Mouse (Mus musculus) brain, embryonic 14.5 days (tissue): ENCODE data around the gene Olfr1411.

Source experiments
- CTCF ChIP-seq: fragments of 200-500 bp; IDR thresholded peaks from 2 replicates; pipeline ENCODE4 v1.5.1; 2012; ENCODE audit warnings: inconsistent platforms, mild to moderate bottlenecking, moderate library complexity, borderline replicate concordance; ENCODE audit not compliant: insufficient read depth, insufficient read length; ENCODE audit errors: extremely low read depth
- POLR2A ChIP-seq: fragments of 200-500 bp; IDR thresholded peaks from 2 replicates; pipeline ENCODE4 v1.6.1; 2012; ENCODE audit warnings: mild to moderate bottlenecking, inconsistent platforms, borderline replicate concordance; ENCODE audit not compliant: poor library complexity, insufficient read depth, insufficient read length, severe bottlenecking; ENCODE audit errors: extremely low read depth

DNA sequence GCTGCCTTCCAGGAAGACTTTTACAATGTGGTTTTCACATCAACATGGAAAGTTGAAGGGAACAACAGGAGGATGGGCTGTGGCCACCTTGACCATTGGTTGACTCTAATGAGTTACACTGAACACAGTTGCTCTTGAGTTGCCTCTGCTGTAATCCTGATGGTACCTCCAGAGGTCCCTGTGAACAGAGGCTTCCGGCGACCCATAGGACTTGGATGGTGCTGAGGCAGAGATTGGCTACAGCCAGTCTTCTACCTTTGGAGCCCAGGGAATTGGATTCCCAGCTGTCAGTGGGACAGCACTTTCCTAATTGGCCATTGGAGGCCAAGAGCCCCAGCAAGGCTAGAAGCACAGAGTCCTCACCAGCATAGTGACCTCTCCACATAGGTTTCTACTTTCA is 8.7 kb upstream of the Olfr1411 start, which contains the start of gene Olfr1412:
- TF ChIP-seq CTCF (no peak), POLR2A (no peak)
